Mouse (Mus musculus): ENCODE measurements around the gene Irak4. TPM values are rescaled to one million over a fixed set of nuclear protein-coding genes. Genes with fewer than 3 reads are reported as not detected.

The Irak4 gene
- total RNA-seq, 2 experiments from 2014 or later, result 4.1 to 5.7 TPM

DNA sequence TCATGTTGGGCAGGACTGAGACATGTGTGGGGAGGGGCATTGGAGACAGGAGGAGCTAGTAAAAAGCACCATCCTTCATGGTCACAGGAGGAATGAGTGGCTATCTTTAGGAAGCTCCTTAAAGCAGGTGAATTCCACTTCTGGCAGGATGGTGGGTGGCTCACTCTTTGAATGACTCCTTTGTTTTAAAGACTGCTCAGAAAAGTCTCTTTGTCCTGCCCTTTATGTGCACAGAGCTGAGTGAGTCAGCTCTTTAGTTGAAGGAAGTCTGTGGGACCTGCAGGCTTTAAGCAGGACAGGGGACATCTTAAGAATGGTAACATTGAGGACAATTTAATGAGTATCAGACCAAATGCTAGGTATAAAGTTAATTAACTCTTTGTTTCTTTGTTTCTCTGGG, 77.5 kb downstream of the Irak4 start:
- no peak for DNase-seq

DNA sequence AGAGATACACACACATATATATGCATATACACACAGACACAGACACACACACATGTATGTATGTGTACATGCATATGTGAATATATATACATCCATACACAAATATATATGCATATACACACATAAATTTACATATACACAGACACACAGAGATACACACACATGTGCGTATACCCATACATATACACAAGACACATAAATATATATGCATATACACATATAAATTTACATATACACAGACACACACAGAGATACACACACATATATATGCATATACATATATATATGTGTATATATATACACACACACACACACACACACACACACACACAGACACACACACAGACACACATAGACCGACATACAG, 85.0 kb downstream of the Irak4 start:
- DNase-seq, result no peak

DNA sequence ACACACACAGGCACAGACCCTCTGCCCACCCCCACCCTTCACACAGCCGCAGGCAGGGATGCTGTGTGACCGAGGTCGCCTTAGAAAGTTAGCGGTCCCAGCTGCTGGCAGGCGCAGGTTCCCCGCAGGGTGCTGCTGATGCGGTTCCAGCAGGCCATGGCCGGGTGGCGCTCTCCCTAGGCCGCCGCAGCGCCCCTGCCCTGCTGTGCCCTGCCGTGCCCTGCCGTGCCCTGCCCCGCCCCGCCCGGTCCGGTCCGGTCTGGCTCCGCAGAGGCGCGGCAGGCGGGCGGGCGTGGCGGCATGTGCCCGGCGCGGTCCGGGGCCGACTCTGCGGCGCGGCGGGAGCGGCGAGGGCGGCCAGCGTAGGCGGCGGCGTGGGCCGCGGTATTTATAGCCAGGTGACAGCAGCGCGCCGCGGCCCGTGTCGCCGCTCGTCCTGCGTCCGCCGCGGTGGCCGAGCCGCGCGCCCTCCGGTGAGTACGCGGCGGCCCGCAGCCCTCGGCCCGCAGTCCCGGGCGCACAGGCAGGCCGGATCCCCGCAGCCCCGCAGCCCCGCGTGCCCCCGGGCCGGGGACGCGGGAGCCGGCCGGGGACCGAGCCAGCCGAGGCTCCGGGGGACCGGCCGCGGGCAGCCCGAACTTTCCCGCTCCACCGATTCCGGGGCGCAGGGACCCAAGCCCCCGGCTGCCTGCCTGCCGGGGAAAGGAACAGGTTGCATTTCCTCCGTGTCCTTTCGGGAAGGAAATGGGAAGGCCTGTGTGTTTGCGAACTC, 85.6 kb downstream of the Irak4 start, which contains the start of gene Tmem117:
Gene Tmem117 (plus strand): TSS at position 403 of the 772 bp plus-strand sequence.
- peak; percentile 30 to 35 for DNase-seq

- no peak for DNase-seq
Observed at GRCm38 (mm10) chr15:94630553-94630952, 87.1 kb downstream of the Irak4 start.

Other genes with a start within 250 kb of the Irak4 start
- gene Adamts20, start 78.2 kb upstream of the Irak4 start, total RNA-seq (2021), result under 1 TPM; 0.07 to 0.23 TPM
- gene Pus7l, start 96 bp upstream of the Irak4 start, total RNA-seq (2021), result 1 to 10 TPM; 1.5 to 1.9 TPM
- 10 to 100 TPM; 14.2 to 18.0 TPM for gene Twf1, start 46.2 kb downstream of the Irak4 start, total RNA-seq (2021)
- 10 to 100 TPM; 12.0 to 12.9 TPM for gene Tmem117, start 85.6 kb downstream of the Irak4 start, total RNA-seq (2021)